Comparison of ENCODE assay signal across 8 mouse cellular contexts in genomic region chr12:84589825-84590761, GRCm38 (mm10). TPM values are rescaled to one million over a fixed set of nuclear protein-coding genes. Genes with fewer than 3 reads are reported as not detected.
DNase-seq lines count a peak whose midpoint lies in the region; ATAC-seq and TF ChIP-seq lines count a peak whose summit lies in the region.

No protein-coding gene starts in this region.

- no peak overlapping the region for H3K27ac ChIP-seq in bone marrow, adult 2 months (ENCODE audit: control insufficient read depth, insufficient read depth, low read depth, low read length, poor library complexity)
- no peak overlapping the region for H3K27ac ChIP-seq in embryonic facial prominence, embryonic 15.5 days (replicated peaks)
- no peak overlapping the region for H3K27ac ChIP-seq in kidney, embryonic 14.5 days (ENCODE audit: low read depth, low read length)
- H3K27ac ChIP-seq in limb, embryonic 15.5 days: no peak overlapping the region

- no peaks in the 10 kb centered on the region for H3K27me3 ChIP-seq in embryonic facial prominence, embryonic 15.5 days
- no peaks in the 10 kb centered on the region for H3K27me3 ChIP-seq in kidney, embryonic 14.5 days (ENCODE audit: control insufficient read depth, insufficient read depth, low read length)
- H3K27me3 ChIP-seq in limb, embryonic 15.5 days: no peaks in the 10 kb centered on the region

- WGBS in bone marrow, adult 2 months: 1% methylated on average over 54 of the region's 54 CpGs
- under 1% methylated on average over 54 of the region's 54 CpGs for WGBS in embryonic facial prominence, embryonic 15.5 days
- WGBS in kidney, embryonic 14.5 days: 1% methylated on average over 54 of the region's 54 CpGs
- WGBS in limb, embryonic 15.5 days: under 1% methylated on average over 54 of the region's 54 CpGs

- no peaks in the 10 kb centered on the region for H3K4me1 ChIP-seq in bone marrow, adult 2 months (ENCODE audit: control insufficient read depth, insufficient read depth, low read length)
- H3K4me1 ChIP-seq in embryonic facial prominence, embryonic 15.5 days: no peaks in the 10 kb centered on the region; the same call in 1 of the 2 replicates
- H3K4me1 ChIP-seq in kidney, embryonic 14.5 days (ENCODE audit: control insufficient read depth, insufficient read depth, low read length): no peaks in the 10 kb centered on the region
- H3K4me1 ChIP-seq in limb, embryonic 15.5 days: peaks cover 7% of the 10 kb centered on the region; the same call in 1 of the 2 replicates

- peak; percentile 83 for DNase-seq in 416B (ENCODE audit: low read depth)
- peak; percentile 53 to 84 for DNase-seq in heart, adult 9 months (ENCODE audit: low spot score in 2 of 2)
- peak; percentile 59 to 79 for DNase-seq in monocyte, adult 2 months (ENCODE audit: low read depth in 1 of 2, low spot score in 2 of 2)
- peak; percentile 74 to 83 for DNase-seq in spleen, postnatal 36 days (ENCODE audit: low spot score in 2 of 2)

- TF ChIP-seq POLR2A in bone marrow, adult 2 months (IDR thresholded peaks at IDR 0.05; ENCODE audit: borderline replicate concordance, control insufficient read depth, low read depth, low read length): no peak

- H3K9me3 ChIP-seq in embryonic facial prominence, embryonic 15.5 days (replicated peaks): no peaks in the 10 kb centered on the region
- no peaks in the 10 kb centered on the region for H3K9me3 ChIP-seq in kidney, embryonic 14.5 days (ENCODE audit: control insufficient read depth, low read length)
- H3K9me3 ChIP-seq in limb, embryonic 15.5 days: no peaks in the 10 kb centered on the region

- no peaks in the 10 kb centered on the region for H3K36me3 ChIP-seq in embryonic facial prominence, embryonic 15.5 days
- no peaks in the 10 kb centered on the region for H3K36me3 ChIP-seq in kidney, embryonic 14.5 days (ENCODE audit: control insufficient read depth, insufficient read depth, low read length)
- H3K36me3 ChIP-seq in limb, embryonic 15.5 days: no peaks in the 10 kb centered on the region

- TF ChIP-seq CTCF in bone marrow, adult 2 months (IDR thresholded peaks at IDR 0.05; ENCODE audit: control insufficient read depth, insufficient read depth, low read length): peak; percentile 100

- 0 out of 2 replicates have a peak, but pooled peaks have one; percentile 24 for ATAC-seq in embryonic facial prominence, embryonic 15.5 days (ENCODE audit: insufficient number of reproducible peaks, low FRiP score, low TSS enrichment, low read depth)
- peak; percentile 75 for ATAC-seq in kidney, embryonic 14.5 days (ENCODE audit: low FRiP score, low TSS enrichment)
- no peak for ATAC-seq in limb, embryonic 15.5 days (ENCODE audit: insufficient number of reproducible peaks, low FRiP score, low TSS enrichment, low read depth)

- H3K9ac ChIP-seq in embryonic facial prominence, embryonic 15.5 days: peak overlapping the region; percentile 50
- H3K9ac ChIP-seq in kidney, embryonic 14.5 days (ENCODE audit: low read depth, low read length): peak overlapping the region; percentile 51
- H3K9ac ChIP-seq in limb, embryonic 15.5 days: peak overlapping the region; percentile 45

- no peak overlapping the region for H3K4me3 ChIP-seq in bone marrow, adult 2 months (replicated peaks; ENCODE audit: control insufficient read depth, low read depth, low read length)
- H3K4me3 ChIP-seq in embryonic facial prominence, embryonic 15.5 days (replicated peaks): peak overlapping the region; percentile 54
- H3K4me3 ChIP-seq in kidney, embryonic 14.5 days (ENCODE audit: low read length): peak overlapping the region; percentile 57
- peak overlapping the region; percentile 53 for H3K4me3 ChIP-seq in limb, embryonic 15.5 days

- peak overlapping the region; percentile 98 for H3K4me2 ChIP-seq in embryonic facial prominence, embryonic 15.5 days (replicated peaks)
- H3K4me2 ChIP-seq in kidney, embryonic 14.5 days (replicated peaks; ENCODE audit: low read depth, low read length): peak overlapping the region; percentile 98
- H3K4me2 ChIP-seq in limb, embryonic 15.5 days: peak overlapping the region; percentile 96

RNA-seq across cellular contexts. Expression of gene Vsx2, which starts 20.5 kb away (rescaled TPM):
- not detected in 2 replicates for polyA plus RNA-seq in bone marrow, adult 2 months (2011; ENCODE audit: insufficient read depth, insufficient read length, low replicate concordance, missing spikeins)
- polyA plus RNA-seq in embryonic facial prominence, embryonic 15.5 days (2015; fragmentation: Nextera tagmentation; extraction: Ambion mirVana): 0.07 and 0.28 TPM in 2 replicates
- polyA plus RNA-seq in kidney, embryonic 14.5 days (2014; fragmentation: Nextera tagmentation; extraction: Ambion mirVana): 0.06 TPM in 1 of 2 replicates, not detected in the other
- 0.09 and 0.19 TPM in 2 replicates for polyA plus RNA-seq in limb, embryonic 15.5 days (2015; fragmentation: Nextera tagmentation; extraction: Ambion mirVana)

RNA-seq across cellular contexts. Expression of gene Abcd4, which starts 27.1 kb away (rescaled TPM):
- polyA plus RNA-seq in bone marrow, adult 2 months (2011; ENCODE audit: insufficient read depth, insufficient read length, low replicate concordance, missing spikeins): 4.0 and 7.7 TPM in 2 replicates
- polyA plus RNA-seq in embryonic facial prominence, embryonic 15.5 days (2015; fragmentation: Nextera tagmentation; extraction: Ambion mirVana): 13.4 and 17.0 TPM in 2 replicates
- 10.0 and 14.8 TPM in 2 replicates for polyA plus RNA-seq in kidney, embryonic 14.5 days (2014; fragmentation: Nextera tagmentation; extraction: Ambion mirVana)
- polyA plus RNA-seq in limb, embryonic 15.5 days (2015; fragmentation: Nextera tagmentation; extraction: Ambion mirVana): 14.7 and 15.7 TPM in 2 replicates

RNA-seq across cellular contexts. Expression of gene Vrtn, which starts 50.7 kb away (rescaled TPM):
- polyA plus RNA-seq in bone marrow, adult 2 months (2011; ENCODE audit: insufficient read depth, insufficient read length, low replicate concordance, missing spikeins): not detected in 2 replicates
- 0.05 and 0.13 TPM in 2 replicates for polyA plus RNA-seq in embryonic facial prominence, embryonic 15.5 days (2015; fragmentation: Nextera tagmentation; extraction: Ambion mirVana)
- polyA plus RNA-seq in kidney, embryonic 14.5 days (2014; fragmentation: Nextera tagmentation; extraction: Ambion mirVana): not detected in 2 replicates
- polyA plus RNA-seq in limb, embryonic 15.5 days (2015; fragmentation: Nextera tagmentation; extraction: Ambion mirVana): not detected in 2 replicates
